ENCODE assay signal across 17 mouse cellular contexts in the genomic region with DNA sequence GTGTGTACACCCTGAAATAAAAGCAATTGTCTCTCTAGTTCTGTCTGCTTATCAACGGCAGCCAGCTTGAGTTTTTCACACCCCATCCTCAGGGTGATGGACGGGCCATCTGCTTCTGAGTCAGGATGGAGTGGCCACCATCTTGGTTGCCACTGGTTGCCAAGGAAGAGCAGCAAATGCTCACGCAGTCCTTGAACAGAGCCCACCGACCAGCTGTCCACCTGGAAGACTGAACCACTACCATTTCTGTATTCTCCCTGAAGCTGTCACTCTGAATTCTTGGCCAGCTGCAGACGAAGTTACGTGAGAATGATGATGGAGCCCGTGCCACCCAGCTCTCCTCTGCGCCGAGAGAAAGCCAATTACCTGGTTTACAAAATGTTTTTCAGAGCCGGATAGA.
DNase-seq lines count a peak whose midpoint lies in the region; ATAC-seq and TF ChIP-seq lines count a peak whose summit lies in the region.
"Had no signal": no experiment of that assay in that cellular context is flagged by ENCODE, and none has a peak within 500 bp of the region (broad histone marks: within the 10 kb centered on the region; RNA-seq: fewer than 3 reads in every experiment).

No protein-coding gene starts in this region.

- WGBS in forebrain, embryonic 15.5 days = 62% methylated on average over 10 of the region's 10 CpGs
- 88% methylated on average over 10 of the region's 10 CpGs for WGBS in forebrain, embryonic 11.5 days
- 78% methylated on average over 10 of the region's 10 CpGs for WGBS in kidney, adult 2 months

- intact Hi-C loops in left cerebral cortex, postnatal 14 days (cut with DNase I) = no loop called here

- no peak overlapping the region for H3K4me3 ChIP-seq in forebrain, embryonic 15.5 days
- no peak overlapping the region for H3K4me3 ChIP-seq in forebrain, embryonic 11.5 days (ENCODE audit: low read depth, low read length)
- H3K4me3 ChIP-seq in kidney, adult 2 months (ENCODE audit: insufficient read depth, low read depth, low read length) = no peak overlapping the region
- H3K4me3 ChIP-seq: embryonic facial prominence, embryonic 15.5 days; limb, embryonic 10.5 days had no signal

- peaks cover 21% of the 10 kb centered on the region; the same call in 1 of the 2 replicates for H3K4me1 ChIP-seq in forebrain, embryonic 15.5 days
- no peaks in the 10 kb centered on the region for H3K4me1 ChIP-seq in forebrain, embryonic 11.5 days (replicated peaks; ENCODE audit: control insufficient read depth, insufficient read depth, low read length)
- H3K4me1 ChIP-seq in kidney, adult 2 months (ENCODE audit: control insufficient read depth, insufficient read depth, low read length) = no peaks in the 10 kb centered on the region
- H3K4me1 ChIP-seq: embryonic facial prominence, embryonic 15.5 days had no signal

- ATAC-seq in forebrain, embryonic 15.5 days (replicated peaks) = peak; percentile 83
- ATAC-seq in forebrain, embryonic 11.5 days (replicated peaks; ENCODE audit: low FRiP score) = no peak
- no peak for ATAC-seq in activated CD4-positive, CD25-positive, alpha-beta regulatory T cell, adult 4 months
- ATAC-seq: intestine, embryonic 16.5 days had no signal

- no peak for TF ChIP-seq CTCF in kidney, adult 2 months (conservative IDR thresholded peaks at IDR 0.05; ENCODE audit: insufficient read depth, insufficient read length, low read depth, low read length)

- H3K27me3 ChIP-seq in forebrain, embryonic 15.5 days = no peaks in the 10 kb centered on the region
- no peaks in the 10 kb centered on the region for H3K27me3 ChIP-seq in forebrain, embryonic 11.5 days (ENCODE audit: control insufficient read depth, insufficient read depth, low read length)
- H3K27me3 ChIP-seq in kidney, adult 2 months (replicated peaks; ENCODE audit: control insufficient read depth, insufficient read depth, low read length) = no peaks in the 10 kb centered on the region
- H3K27me3 ChIP-seq: embryonic facial prominence, embryonic 15.5 days had no signal

- no peak for TF ChIP-seq POLR2A in kidney, adult 2 months (IDR thresholded peaks at IDR 0.05; ENCODE audit: low read depth, low read length)

- no peak overlapping the region for H3K9ac ChIP-seq in forebrain, embryonic 15.5 days (replicated peaks)
- no peak overlapping the region for H3K9ac ChIP-seq in forebrain, embryonic 11.5 days (ENCODE audit: low read length)
- H3K9ac ChIP-seq: embryonic facial prominence, embryonic 15.5 days; liver, embryonic 14.5 days had no signal

- H3K27ac ChIP-seq in forebrain, embryonic 15.5 days (replicated peaks) = peak overlapping the region; percentile 57
- H3K27ac ChIP-seq in forebrain, embryonic 11.5 days (ENCODE audit: low read depth, low read length) = no peak overlapping the region
- no peak overlapping the region for H3K27ac ChIP-seq in kidney, adult 2 months (ENCODE audit: insufficient read depth, low read depth, low read length)
- H3K27ac ChIP-seq: embryonic facial prominence, embryonic 15.5 days; limb, embryonic 10.5 days; liver, embryonic 14.5 days had no signal

- no peak overlapping the region for H3K4me2 ChIP-seq in forebrain, embryonic 15.5 days (replicated peaks)
- H3K4me2 ChIP-seq in forebrain, embryonic 11.5 days (ENCODE audit: low read depth, low read length, severe bottlenecking) = no peak overlapping the region
- H3K4me2 ChIP-seq: embryonic facial prominence, embryonic 15.5 days had no signal

- DNase-seq in forebrain, embryonic 11.5 days (ENCODE audit: low spot score) = no peak
- DNase-seq in right cerebral cortex, adult 18-20 months = peak; percentile 52
- DNase-seq in right cerebral cortex, postnatal 14 days = no peak
- peak; percentile 60 to 72 for DNase-seq in left cerebral cortex, postnatal 14 days (ENCODE audit: low spot score in 2 of 2)
- no peak for DNase-seq in kidney, adult 2 months
- DNase-seq: adrenal gland, adult 8-10 months; B cell, adult 2 months; heart, adult 18-20 months; kidney, postnatal 14 days; lung, postnatal 10 days; thymus, postnatal 4 days had no signal

- no peaks in the 10 kb centered on the region for H3K9me3 ChIP-seq in forebrain, embryonic 15.5 days
- H3K9me3 ChIP-seq in forebrain, embryonic 11.5 days (ENCODE audit: control insufficient read depth, low read length) = no peaks in the 10 kb centered on the region
- H3K9me3 ChIP-seq: embryonic facial prominence, embryonic 15.5 days; limb, embryonic 10.5 days had no signal

- no peaks in the 10 kb centered on the region for H3K36me3 ChIP-seq in forebrain, embryonic 15.5 days
- no peaks in the 10 kb centered on the region for H3K36me3 ChIP-seq in forebrain, embryonic 11.5 days (ENCODE audit: control insufficient read depth, insufficient read depth, low read length)
- no peaks in the 10 kb centered on the region for H3K36me3 ChIP-seq in kidney, adult 2 months (ENCODE audit: control insufficient read depth, insufficient read depth, low read length)
- H3K36me3 ChIP-seq: embryonic facial prominence, embryonic 15.5 days; limb, embryonic 10.5 days had no signal

Comparison
In these comparisons a context has a peak if more than half of its experiments do, and no peak if none do; other contexts are left out.
1. DNase-seq: peak in right cerebral cortex, adult 18-20 months (single experiment) and left cerebral cortex, postnatal 14 days (2 of 2); none in forebrain, embryonic 11.5 days (single experiment), right cerebral cortex, postnatal 14 days (single experiment) and kidney, adult 2 months (single experiment).